Mouse (Mus musculus): ENCODE measurements around the gene Gm6356. TPM values are rescaled to one million over a fixed set of nuclear protein-coding genes. Genes with fewer than 3 reads are reported as not detected.

Gene Gm6356
- not detected in 2 replicates for polyA plus RNA-seq (2015; fragmentation: Nextera tagmentation; extraction: Ambion mirVana)

DNA sequence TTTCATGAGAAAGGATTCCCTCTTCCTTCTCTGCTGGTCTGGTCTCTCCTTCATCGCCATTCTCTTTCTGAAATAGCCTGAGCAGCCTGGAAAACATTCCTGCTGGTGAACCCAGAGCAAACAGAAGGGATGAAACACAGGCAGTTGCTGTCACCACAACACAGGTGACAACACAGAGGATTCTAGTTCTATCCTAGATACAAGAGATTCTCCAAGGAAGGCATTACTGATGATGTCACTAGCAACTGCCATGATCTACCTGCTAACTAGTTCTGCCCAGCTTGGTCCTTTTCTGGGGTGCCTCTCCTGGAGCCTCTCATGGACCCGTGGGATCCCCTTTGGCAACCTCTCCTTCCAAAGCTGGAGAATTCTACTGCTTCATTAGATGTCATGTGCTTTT is at the start of gene Gm6356:
Gene Gm6356, minus strand, starts transcription at position 101 of the 400 bp plus-strand sequence.

Other genes with a start within 250 kb of the Gm6356 start
- gene Gm3636, start 231.5 kb downstream of the Gm6356 start, polyA plus RNA-seq (2015; fragmentation: Nextera tagmentation; extraction: Ambion mirVana): 0.94 and 1.7 TPM in 2 replicates
- gene Gm8362, start 199.4 kb downstream of the Gm6356 start, polyA plus RNA-seq (2015; fragmentation: Nextera tagmentation; extraction: Ambion mirVana): not detected in 2 replicates
- not detected in 2 replicates for gene Gm3642, start 133.5 kb downstream of the Gm6356 start, polyA plus RNA-seq (2015; fragmentation: Nextera tagmentation; extraction: Ambion mirVana)
- 0.22 and 0.65 TPM in 2 replicates for gene Gm3667, start 83.9 kb downstream of the Gm6356 start, polyA plus RNA-seq (2015; fragmentation: Nextera tagmentation; extraction: Ambion mirVana)
- 0.14 and 0.54 TPM in 2 replicates for gene Gm10406, start 53.6 kb upstream of the Gm6356 start, polyA plus RNA-seq (2015; fragmentation: Nextera tagmentation; extraction: Ambion mirVana)
- not detected in 2 replicates for gene Gm3685, start 71.2 kb upstream of the Gm6356 start, polyA plus RNA-seq (2015; fragmentation: Nextera tagmentation; extraction: Ambion mirVana)
- 0.35 and 0.43 TPM in 2 replicates for gene Gm3696, start 126.8 kb upstream of the Gm6356 start, polyA plus RNA-seq (2015; fragmentation: Nextera tagmentation; extraction: Ambion mirVana)
- gene Gm6676, start 151.6 kb upstream of the Gm6356 start, polyA plus RNA-seq (2015; fragmentation: Nextera tagmentation; extraction: Ambion mirVana): not detected in 2 replicates
- gene Gm3512, start 200.7 kb upstream of the Gm6356 start, polyA plus RNA-seq (2015; fragmentation: Nextera tagmentation; extraction: Ambion mirVana): 0.57 and 0.97 TPM in 2 replicates
- not detected in 2 replicates for gene Gm16434, start 220.7 kb upstream of the Gm6356 start, polyA plus RNA-seq (2015; fragmentation: Nextera tagmentation; extraction: Ambion mirVana)